Mouse (Mus musculus) ES-E14 (cell line): ENCODE measurements around the gene Zfp36l2. TPM values are rescaled to one million over a fixed set of nuclear protein-coding genes. Genes with fewer than 3 reads are reported as not detected.
"Not testable (repeated sequence)": the region's sequence is repeated elsewhere in the genome, so short reads cannot be mapped to it uniquely, and the experiment has no call there.

Experiments
- DNase-seq: peaks from one replicate; pipeline ENCODE4 v3.0.0-alpha.2; 2013; ENCODE audit warnings: low read depth, low spot score
- H3K27ac ChIP-seq: 2 replicates; pipeline ENCODE4 v1.5.1; 2012; ENCODE audit warnings: low read depth, mild to moderate bottlenecking, low read length, moderate library complexity, mixed read lengths; ENCODE audit not compliant: poor library complexity, insufficient read depth, severe bottlenecking
- H3K36me3 ChIP-seq: 2 replicates; pipeline ENCODE4 v1.6.1; 2012; ENCODE audit warnings: mild to moderate bottlenecking, low read length, moderate library complexity, mixed read lengths; ENCODE audit not compliant: control insufficient read depth, poor library complexity, insufficient read depth, severe bottlenecking
- H3K4me1 ChIP-seq, 2 experiments: fragments of 150-350 bp in 1 of 2; sonication (generic) in 1 of 2; 2 replicates each; pipeline ENCODE4 v1.6.1; 2012; ENCODE audit warnings: low read length in 2 of 2, mild to moderate bottlenecking in 1 of 2, mixed read lengths in 1 of 2; ENCODE audit not compliant: control insufficient read depth in 2 of 2, insufficient read depth in 2 of 2, poor library complexity in 1 of 2
- H3K4me3 ChIP-seq, 2 experiments: fragments of 150-350 bp in 1 of 2; sonication (generic) in 1 of 2; 2 replicates each; pipeline ENCODE4 v1.5.1; 2012; ENCODE audit warnings: low read length in 2 of 2, low read depth in 1 of 2, mild to moderate bottlenecking in 1 of 2, mixed read lengths in 1 of 2; ENCODE audit not compliant: insufficient read depth in 1 of 2, poor library complexity in 1 of 2, severe bottlenecking in 1 of 2
- H3K9ac ChIP-seq: 2 replicates; pipeline ENCODE4 v1.6.1; 2012; ENCODE audit warnings: low read depth, mild to moderate bottlenecking, low read length, mixed read lengths; ENCODE audit not compliant: poor library complexity, insufficient read depth, severe bottlenecking
- H3K9me3 ChIP-seq: fragments of 150-350 bp; sonication (generic); 2 replicates; pipeline ENCODE4 v1.6.1; 2012; ENCODE audit warnings: low read depth, mild to moderate bottlenecking, low read length; ENCODE audit not compliant: control insufficient read depth, insufficient read depth
- CHD2 ChIP-seq: IDR thresholded peaks from 2 replicates; pipeline ENCODE4 v1.6.1; 2014; ENCODE audit warnings: mild to moderate bottlenecking, low read depth, low read length, inconsistent platforms
- HCFC1 ChIP-seq: IDR thresholded peaks from 2 replicates; pipeline ENCODE4 v1.6.1; 2012; ENCODE audit warnings: low read length, inconsistent platforms, borderline replicate concordance; ENCODE audit not compliant: insufficient read depth
- MAFK ChIP-seq: IDR thresholded peaks from 2 replicates; pipeline ENCODE4 v1.6.1; 2014; ENCODE audit warnings: mild to moderate bottlenecking, low read depth, low read length, inconsistent platforms; ENCODE audit not compliant: insufficient read depth
- ZC3H11A ChIP-seq: IDR thresholded peaks from 2 replicates; pipeline ENCODE4 v1.6.1; 2012; ENCODE audit warnings: low read depth, mild to moderate bottlenecking, inconsistent platforms, low read length, borderline replicate concordance
- ZNF384 ChIP-seq: IDR thresholded peaks from 2 replicates; pipeline ENCODE4 v1.6.1; 2012; ENCODE audit warnings: low read depth, low read length, inconsistent platforms
- in situ Hi-C, 2 experiments: fragments of 600-800 bp; cut with MboI; formaldehyde crosslinking; loops; one replicate each; pipeline ENCODE4 v1.15.1; 2025; ENCODE audit warnings: low sequenced_read_pairs in 2 of 2, inconsistent platforms in 1 of 2; ENCODE audit not compliant: unreplicated experiment in 2 of 2
- total RNA-seq: library from RNA; depleted of rRNA; stranded (reverse); fragments of 300-350 nt; gene quantifications from 2 replicates; pipeline ENCODE4 v1.2.3, GENCODE M21; 2012

Gene Zfp36l2
- total RNA-seq, 1 experiment = 12.6 TPM

DNA sequence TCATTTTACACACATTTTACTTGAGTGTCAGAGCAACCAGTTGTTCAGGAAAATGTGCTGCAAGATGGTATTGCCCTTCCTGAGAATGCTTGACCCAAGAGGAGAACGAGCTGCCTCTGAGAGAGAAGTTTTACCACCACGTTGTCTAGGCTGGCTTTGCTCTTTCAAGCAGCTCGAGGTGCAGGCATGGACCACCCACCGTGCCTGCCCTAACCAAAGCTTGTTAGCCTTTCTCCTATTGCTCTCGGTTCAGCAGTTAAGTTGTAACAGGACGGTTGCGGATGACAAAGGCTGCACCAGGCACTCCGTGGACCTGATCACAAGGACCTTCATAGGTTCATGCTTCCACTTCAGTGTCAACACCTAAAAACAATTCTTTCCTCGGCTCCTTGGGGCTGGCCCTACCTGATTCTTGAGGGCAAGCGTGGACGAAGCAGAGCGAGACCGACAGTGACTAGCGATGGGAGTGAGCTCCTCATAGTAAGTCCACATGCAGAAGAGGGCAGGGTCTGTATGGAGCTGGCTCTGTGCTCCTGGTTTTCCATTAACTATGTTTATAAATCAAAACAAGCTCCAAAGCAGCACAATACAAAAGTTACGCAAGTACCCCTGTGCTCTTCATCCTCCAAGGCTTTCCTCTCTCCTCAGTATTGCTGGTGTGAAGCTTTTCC lies 36.6 kb upstream of the Zfp36l2 start:
- H3K4me1 ChIP-seq = peaks cover 0 to 1% of the 10 kb centered on the region in 2 experiments; a peak in 1 of 4 replicates
- no peak for DNase-seq
- TF ChIP-seq HCFC1 = no peak
- TF ChIP-seq CHD2 = no peak
- no peak for TF ChIP-seq ZNF384
- no peak for TF ChIP-seq ZC3H11A
- no peak for TF ChIP-seq MAFK
- H3K9ac ChIP-seq = no peak overlapping the region
- H3K27ac ChIP-seq = no peak overlapping the region
- no peak overlapping the region for H3K4me3 ChIP-seq
- no peaks in the 10 kb centered on the region for H3K9me3 ChIP-seq
- in situ Hi-C loops = no loop called here
- H3K36me3 ChIP-seq = peaks cover 38% of the 10 kb centered on the region

DNA sequence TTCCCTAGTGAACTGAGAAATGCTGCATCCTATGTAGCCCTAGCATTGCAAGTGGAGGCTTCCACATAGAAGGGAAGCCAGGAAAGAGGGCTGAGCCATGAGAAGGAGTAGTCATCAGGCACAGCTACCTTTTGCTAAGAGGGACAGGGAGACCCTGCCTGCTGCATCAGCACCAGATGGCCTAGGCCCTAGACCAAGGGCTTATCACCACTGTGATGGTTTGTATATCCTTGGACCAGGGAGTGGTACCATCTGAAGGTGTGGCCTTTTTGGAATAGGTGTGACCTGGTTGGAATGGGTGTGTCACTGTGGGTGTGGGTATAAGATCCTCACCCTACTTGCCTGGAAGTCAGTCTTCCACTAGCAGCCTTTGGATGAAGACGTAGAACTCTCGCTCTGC lies 31.1 kb upstream of the Zfp36l2 start:
- H3K9ac ChIP-seq, H3K4me3 ChIP-seq, DNase-seq, H3K27ac ChIP-seq, in situ Hi-C loops, H3K9me3 ChIP-seq, H3K4me1 ChIP-seq: not testable (repeated sequence)
- H3K36me3 ChIP-seq = peaks cover 26% of the 10 kb centered on the region

DNA sequence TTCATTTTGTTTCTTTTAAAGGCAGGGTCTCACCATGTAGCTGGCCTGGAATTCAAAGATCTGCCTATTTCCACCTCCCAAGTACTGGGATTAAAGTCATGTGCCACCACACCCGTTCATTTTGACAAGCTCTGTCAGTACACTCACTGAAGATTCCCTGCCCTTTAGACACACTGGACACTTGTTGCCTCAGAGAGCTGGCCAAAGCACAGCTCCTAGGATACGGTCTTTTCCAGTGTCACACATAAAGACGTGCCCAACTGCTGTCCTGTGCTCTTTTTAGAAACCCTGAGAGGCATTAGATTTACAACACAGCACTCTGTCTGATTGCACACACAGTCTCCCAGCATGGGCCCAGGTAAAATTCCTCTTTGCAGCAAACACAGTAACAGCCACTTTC lies 29.9 kb upstream of the Zfp36l2 start:
- Histone ChIP-seq H3K27ac (no peak overlapping the region), H3K4me3 (no peak overlapping the region), H3K4me1 (0 out of 4 replicates have a peak, but pooled peaks cover 0 to 2% of the 10 kb centered on the region in 2 experiments), H3K9ac (no peak overlapping the region), H3K9me3 (no peaks in the 10 kb centered on the region), H3K36me3 (peaks cover 19% of the 10 kb centered on the region)
- in situ Hi-C loops = no loop called here
- DNase-seq = no peak
- TF ChIP-seq MAFK = no peak
- no peak for TF ChIP-seq HCFC1
- TF ChIP-seq CHD2 = no peak
- no peak for TF ChIP-seq ZC3H11A
- no peak for TF ChIP-seq ZNF384

DNA sequence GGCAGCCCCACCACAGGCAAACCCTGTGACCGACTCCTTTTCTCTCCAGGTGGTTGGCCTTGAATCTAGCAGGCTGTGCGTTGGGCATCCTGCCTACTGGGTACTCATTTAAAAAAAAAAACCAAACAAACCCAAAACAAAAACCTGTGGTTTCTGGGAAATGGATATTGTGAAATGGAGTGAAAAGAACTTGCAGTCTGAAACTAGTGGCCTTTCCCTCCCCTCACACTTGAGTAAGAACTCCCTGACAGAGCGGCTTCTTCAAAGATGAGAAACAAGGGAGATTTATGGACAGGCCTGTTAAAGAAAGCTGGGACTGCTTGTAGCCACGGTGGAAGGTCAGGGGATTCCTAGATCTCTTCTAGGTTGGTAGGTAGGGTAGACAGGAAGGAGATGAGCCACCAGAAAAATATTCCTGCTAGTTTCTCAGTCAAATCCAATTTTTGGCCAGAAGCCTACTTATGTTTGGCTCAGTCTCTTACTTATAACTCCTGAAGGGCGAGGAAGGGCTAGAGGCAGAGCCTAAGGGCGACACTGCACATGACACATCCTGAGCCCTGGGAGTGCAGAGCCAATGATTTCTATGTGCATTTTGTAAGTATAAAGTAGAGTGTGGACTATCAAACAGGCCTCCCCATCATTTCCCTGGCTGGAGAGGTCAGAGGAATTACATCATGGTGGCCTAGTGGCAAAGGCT lies 27.7 kb upstream of the Zfp36l2 start:
- in situ Hi-C loops = no loop called here
- TF ChIP-seq HCFC1 (no peak), MAFK (no peak), CHD2 (no peak), ZC3H11A (no peak)
- H3K9ac ChIP-seq = no peak overlapping the region

DNA sequence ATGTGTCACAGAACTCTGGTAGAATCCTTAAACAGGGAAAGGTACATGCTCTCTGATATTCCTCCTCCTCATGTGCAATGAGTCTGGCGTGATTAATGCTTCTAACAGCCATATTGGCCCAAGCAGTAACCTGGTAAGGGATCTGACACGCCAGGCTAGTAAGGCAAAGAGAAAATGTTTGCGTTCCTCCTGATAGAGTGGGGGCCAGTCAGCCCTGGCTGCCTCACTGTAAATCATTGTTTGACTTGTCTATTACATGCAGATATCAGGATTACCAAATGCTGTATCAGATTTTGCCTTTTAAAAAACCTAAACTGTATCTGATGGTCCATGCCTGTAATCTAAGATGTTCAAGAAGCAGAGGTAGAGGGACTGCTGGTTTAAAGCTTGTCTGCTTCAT lies 25.7 kb upstream of the Zfp36l2 start:
- Histone ChIP-seq H3K4me1 (no peaks in the 10 kb centered on the region), H3K36me3 (peaks cover 8% of the 10 kb centered on the region), H3K4me3 (no peak overlapping the region), H3K27ac (no peak overlapping the region), H3K9ac (no peak overlapping the region), H3K9me3 (no peaks in the 10 kb centered on the region)
- TF ChIP-seq ZC3H11A = no peak
- TF ChIP-seq MAFK = no peak
- no peak for TF ChIP-seq HCFC1
- in situ Hi-C loops = no loop called here
- no peak for DNase-seq

More for the DNA sequence above, 27.7 kb upstream of the Zfp36l2 start:
- Histone ChIP-seq H3K36me3 (peaks cover 15% of the 10 kb centered on the region), H3K27ac (no peak overlapping the region), H3K4me3 (no peak overlapping the region), H3K4me1 (0 out of 4 replicates have a peak, but pooled peaks cover 0 to 2% of the 10 kb centered on the region in 2 experiments), H3K9me3 (no peaks in the 10 kb centered on the region)
- no peak for DNase-seq
